ENCODE assay signal across 8 mouse cellular contexts in the genomic region with DNA sequence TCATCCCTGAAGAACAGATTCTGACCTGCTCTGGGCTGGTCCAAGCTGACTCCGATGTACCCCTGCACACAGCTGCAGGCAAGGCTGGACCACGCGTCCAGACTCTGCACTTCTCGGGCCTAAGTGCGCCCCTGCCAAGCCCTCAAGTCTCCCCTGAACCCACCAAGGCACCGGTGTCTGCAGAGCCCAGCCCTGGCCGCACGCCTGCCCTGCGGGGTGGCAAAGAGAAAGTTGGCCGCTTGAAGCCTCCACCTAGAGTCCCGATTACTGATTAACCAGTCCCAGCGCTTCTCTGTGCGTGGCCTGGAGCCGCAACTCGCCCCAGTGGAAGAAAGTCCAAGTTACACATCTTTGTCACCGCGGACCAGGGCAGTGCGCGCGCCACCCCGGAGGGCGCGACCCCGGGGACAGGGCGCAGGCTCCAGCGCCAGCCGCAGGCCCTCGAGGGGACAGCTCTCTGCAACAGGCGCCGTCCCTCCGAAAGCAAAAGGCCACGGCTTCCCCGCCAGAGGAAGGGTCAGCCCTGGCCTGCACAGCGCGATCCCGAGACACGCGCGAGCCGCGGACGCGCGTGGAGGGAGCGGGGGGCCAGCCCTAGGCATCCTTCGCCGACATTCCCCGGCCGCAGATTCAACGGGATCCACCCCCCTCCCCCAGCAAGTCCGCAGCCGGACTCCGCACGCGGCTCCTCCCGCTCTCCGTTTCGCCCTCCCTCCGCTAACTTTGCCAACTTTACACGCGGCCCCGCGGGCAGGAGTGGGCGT. TPM values are rescaled to one million over a fixed set of nuclear protein-coding genes. Genes with fewer than 3 reads are reported as not detected.
DNase-seq lines count a peak whose midpoint lies in the region; ATAC-seq and TF ChIP-seq lines count a peak whose summit lies in the region.

No protein-coding gene starts in this region.

- peak overlapping the region; percentile 71 for H3K4me3 ChIP-seq in lung, embryonic 14.5 days (ENCODE audit: low read depth, low read length)
- peak overlapping the region; percentile 71 for H3K4me3 ChIP-seq in embryonic facial prominence, embryonic 10.5 days
- H3K4me3 ChIP-seq in hindbrain, embryonic 14.5 days (replicated peaks; ENCODE audit: low read length) = peak overlapping the region; percentile 58
- peak overlapping the region; percentile 76 for H3K4me3 ChIP-seq in liver, adult 2 months (ENCODE audit: insufficient read depth, low read depth, low read length)
- peak overlapping the region; percentile 54 for H3K4me3 ChIP-seq in neural tube, embryonic 14.5 days (ENCODE audit: low read depth, low read length)

- peak overlapping the region; percentile 66 for H3K9ac ChIP-seq in lung, embryonic 14.5 days
- peak overlapping the region; percentile 44 for H3K9ac ChIP-seq in hindbrain, embryonic 14.5 days
- peak overlapping the region; percentile 82 for H3K9ac ChIP-seq in liver, adult 2 months (ENCODE audit: low read depth, low read length)
- H3K9ac ChIP-seq in neural tube, embryonic 14.5 days (replicated peaks; ENCODE audit: low read depth, low read length) = peak overlapping the region; percentile 44

- no peak for TF ChIP-seq CTCF in lung, embryonic 14.5 days (IDR thresholded peaks at IDR 0.05; ENCODE audit: low read depth)
- no peak for TF ChIP-seq CTCF in liver, adult 2 months (IDR thresholded peaks at IDR 0.05; ENCODE audit: low read depth, low read length)

- H3K4me1 ChIP-seq in lung, embryonic 14.5 days (ENCODE audit: insufficient read depth) = peaks cover 4% of the 10 kb centered on the region; the same call in 1 of the 2 replicates
- peaks cover 45% of the 10 kb centered on the region for H3K4me1 ChIP-seq in embryonic facial prominence, embryonic 10.5 days
- 0 out of 2 replicates have a peak, but pooled peaks cover 3% of the 10 kb centered on the region for H3K4me1 ChIP-seq in hindbrain, embryonic 14.5 days (replicated peaks; ENCODE audit: control insufficient read depth, insufficient read depth, low read length)
- peaks cover 36% of the 10 kb centered on the region for H3K4me1 ChIP-seq in liver, adult 2 months (ENCODE audit: control insufficient read depth, insufficient read depth, low read length)
- H3K4me1 ChIP-seq in neural tube, embryonic 14.5 days (ENCODE audit: control insufficient read depth, insufficient read depth, low read length) = peaks cover 5% of the 10 kb centered on the region

- peak overlapping the region; percentile 93 for H3K4me2 ChIP-seq in lung, embryonic 14.5 days
- peak overlapping the region; percentile 69 for H3K4me2 ChIP-seq in hindbrain, embryonic 14.5 days (replicated peaks)
- H3K4me2 ChIP-seq in neural tube, embryonic 14.5 days (ENCODE audit: low read depth, low read length) = peak overlapping the region; percentile 85

- H3K27ac ChIP-seq in lung, embryonic 14.5 days (ENCODE audit: low read depth) = peak overlapping the region; percentile 50; the same call in 1 of the 2 replicates
- peak overlapping the region; percentile 76 for H3K27ac ChIP-seq in embryonic facial prominence, embryonic 10.5 days (replicated peaks)
- H3K27ac ChIP-seq in hindbrain, embryonic 14.5 days = no peak overlapping the region
- H3K27ac ChIP-seq in liver, adult 2 months (replicated peaks; ENCODE audit: insufficient read depth, low read depth, low read length) = peak overlapping the region; percentile 96
- no peak overlapping the region for H3K27ac ChIP-seq in neural tube, embryonic 14.5 days (ENCODE audit: low read depth, low read length)

- H3K36me3 ChIP-seq in lung, embryonic 14.5 days (ENCODE audit: insufficient read depth) = no peaks in the 10 kb centered on the region
- no peaks in the 10 kb centered on the region for H3K36me3 ChIP-seq in embryonic facial prominence, embryonic 10.5 days (replicated peaks)
- no peaks in the 10 kb centered on the region for H3K36me3 ChIP-seq in hindbrain, embryonic 14.5 days (replicated peaks; ENCODE audit: control insufficient read depth, insufficient read depth)
- H3K36me3 ChIP-seq in liver, adult 2 months (ENCODE audit: control insufficient read depth, insufficient read depth, low read length) = no peaks in the 10 kb centered on the region
- H3K36me3 ChIP-seq in neural tube, embryonic 14.5 days (ENCODE audit: control insufficient read depth, insufficient read depth, low read length) = no peaks in the 10 kb centered on the region

- WGBS in lung, embryonic 14.5 days = 2% methylated on average over 64 of the region's 64 CpGs
- WGBS in embryonic facial prominence, embryonic 10.5 days = 2% methylated on average over 64 of the region's 64 CpGs
- 1% methylated on average over 59 of the region's 64 CpGs for whole genome bisulfite sequencing in hindbrain, embryonic 14.5 days
- WGBS in liver, adult 2 months = under 1% methylated on average over 64 of the region's 64 CpGs
- WGBS in neural tube, embryonic 14.5 days = 2% methylated on average over 46 of the region's 64 CpGs

- intact Hi-C loops in left cerebral cortex, postnatal 36 days (cut with DNase I) = loop anchor here (1.0 to 2.0 kb wide), 2 partner anchors 40 to 44 kb away; no protein-coding TSS in a partner anchor

- peaks cover 7% of the 10 kb centered on the region; the same call in 1 of the 2 replicates for H3K27me3 ChIP-seq in lung, embryonic 14.5 days (ENCODE audit: insufficient read depth, low read length)
- H3K27me3 ChIP-seq in embryonic facial prominence, embryonic 10.5 days (replicated peaks; ENCODE audit: low read depth, poor library complexity, severe bottlenecking) = peaks cover 23% of the 10 kb centered on the region
- no peaks in the 10 kb centered on the region for H3K27me3 ChIP-seq in hindbrain, embryonic 14.5 days (ENCODE audit: control insufficient read depth, insufficient read depth, low read length)
- H3K27me3 ChIP-seq in liver, adult 2 months (ENCODE audit: control insufficient read depth, insufficient read depth, low read length) = no peaks in the 10 kb centered on the region
- H3K27me3 ChIP-seq in neural tube, embryonic 14.5 days (ENCODE audit: control insufficient read depth, insufficient read depth, low read length) = 0 out of 2 replicates have a peak, but pooled peaks cover 6% of the 10 kb centered on the region

- DNase-seq in lung, embryonic 14.5 days = peak; percentile 44
- no peak for DNase-seq in lung, postnatal 14 days
- DNase-seq in embryonic facial prominence, embryonic 10.5 days (ENCODE audit: low spot score) = peak; percentile 55
- DNase-seq in hindbrain, embryonic 14.5 days (ENCODE audit: low spot score) = no peak
- peak; percentile 93 for DNase-seq in liver, adult 2 months (ENCODE audit: extremely low read depth, low read depth, low spot score)
- no peak for DNase-seq in left cerebral cortex, adult 9 months (ENCODE audit: low spot score in 2 of 2)
- DNase-seq in left cerebral cortex, postnatal 36 days (ENCODE audit: low spot score in 2 of 2) = no peak

- H3K9me3 ChIP-seq in lung, embryonic 14.5 days (ENCODE audit: low read depth, low read length) = no peaks in the 10 kb centered on the region
- H3K9me3 ChIP-seq in embryonic facial prominence, embryonic 10.5 days = no peaks in the 10 kb centered on the region
- H3K9me3 ChIP-seq in hindbrain, embryonic 14.5 days (ENCODE audit: control insufficient read depth, low read length) = no peaks in the 10 kb centered on the region
- no peaks in the 10 kb centered on the region for H3K9me3 ChIP-seq in neural tube, embryonic 14.5 days (ENCODE audit: control insufficient read depth, low read length)

- peak; percentile 39 for ATAC-seq in lung, embryonic 14.5 days (ENCODE audit: insufficient read depth)
- peak; percentile 31; the same call in 1 of the 2 replicates for ATAC-seq in hindbrain, embryonic 14.5 days (ENCODE audit: low FRiP score)
- ATAC-seq in neural tube, embryonic 14.5 days (ENCODE audit: low read depth) = peak; percentile 54; the same call in 1 of the 2 replicates

- TF ChIP-seq POLR2A in liver, adult 2 months (IDR thresholded peaks at IDR 0.05; ENCODE audit: extremely low read depth, insufficient read depth, low read length) = no peak

- H3K79me2 ChIP-seq in liver, adult 2 months (ENCODE audit: control insufficient read depth, insufficient read depth, low read length) = peaks cover 6% of the 10 kb centered on the region

RNA-seq across cellular contexts. Expression of gene 2900026A02Rik, which starts 0.5 kb away (rescaled TPM):
- polyA plus RNA-seq in lung, embryonic 14.5 days (2014; fragmentation: Nextera tagmentation; extraction: Ambion mirVana) = 6.9 TPM in 2 replicates
- 3.7 and 4.6 TPM in 2 replicates for polyA plus RNA-seq in embryonic facial prominence, embryonic 10.5 days (2016; fragmentation: Nextera tagmentation; extraction: Ambion mirVana)
- polyA plus RNA-seq in hindbrain, embryonic 14.5 days (2014; fragmentation: Nextera tagmentation; extraction: Ambion mirVana) = 2.5 and 2.6 TPM in 2 replicates
- total RNA-seq in liver, adult 2 months (2014; rRNA removed) = 8.0 and 15.4 TPM in 2 replicates
- 29.2 and 35.8 TPM in 2 replicates for polyA plus RNA-seq in liver, adult 2 months (2012; rRNA removed)
- polyA plus RNA-seq in neural tube, embryonic 14.5 days (2014; fragmentation: Nextera tagmentation; extraction: Ambion mirVana) = 2.1 and 2.5 TPM in 2 replicates
- total RNA-seq in left cerebral cortex, postnatal 36 days (2021) = 10 to 100 TPM; 40.8 to 41.0 TPM

RNA-seq across cellular contexts. Expression of gene Tmem211, which starts 6.1 kb away (rescaled TPM):
- polyA plus RNA-seq in lung, embryonic 14.5 days (2014; fragmentation: Nextera tagmentation; extraction: Ambion mirVana) = not detected in 2 replicates
- 0.21 and 0.46 TPM in 2 replicates for polyA plus RNA-seq in embryonic facial prominence, embryonic 10.5 days (2016; fragmentation: Nextera tagmentation; extraction: Ambion mirVana)
- polyA plus RNA-seq in hindbrain, embryonic 14.5 days (2014; fragmentation: Nextera tagmentation; extraction: Ambion mirVana) = not detected in 2 replicates
- total RNA-seq in liver, adult 2 months (2014; rRNA removed) = not detected in 2 replicates
- polyA plus RNA-seq in liver, adult 2 months (2012; rRNA removed) = not detected in 2 replicates
- polyA plus RNA-seq in neural tube, embryonic 14.5 days (2014; fragmentation: Nextera tagmentation; extraction: Ambion mirVana) = 0.14 TPM in 1 of 2 replicates, not detected in the other
- total RNA-seq in left cerebral cortex, postnatal 36 days (2021) = not detected

Comparison
In these comparisons a context has a peak if more than half of its experiments do, and no peak if none do; other contexts are left out.
1. DNase-seq: peak in lung, embryonic 14.5 days (single experiment), embryonic facial prominence, embryonic 10.5 days (single experiment) and liver, adult 2 months (single experiment); none in lung, postnatal 14 days (single experiment), hindbrain, embryonic 14.5 days (single experiment), left cerebral cortex, adult 9 months (0 of 2) and left cerebral cortex, postnatal 36 days (0 of 2).
2. H3K27ac ChIP-seq: peak in lung, embryonic 14.5 days (single experiment), embryonic facial prominence, embryonic 10.5 days (single experiment) and liver, adult 2 months (single experiment); none in hindbrain, embryonic 14.5 days (single experiment) and neural tube, embryonic 14.5 days (single experiment).
3. Peak in every context shown above with its lines, with median percentiles within 50 percentile points of each other: ATAC-seq, H3K4me2 ChIP-seq, H3K4me3 ChIP-seq and H3K9ac ChIP-seq.